Mouse (Mus musculus) adrenal gland, postnatal 4 days (tissue): ENCODE measurements at regions not wholly inside any gene's neighbourhood (a gene's known extent, or its start where the extent isn't known, plus 50 kb on each side); places are given as distances from the start of the nearest gene placed in this dataset.

ENCODE experiments used
- DNase-seq, 2 experiments: peaks; one replicate each; pipeline ENCODE4 v3.0.0; 2021 to 2022; ENCODE audit warnings: low spot score in 2 of 2, mixed read lengths in 2 of 2

DNA sequence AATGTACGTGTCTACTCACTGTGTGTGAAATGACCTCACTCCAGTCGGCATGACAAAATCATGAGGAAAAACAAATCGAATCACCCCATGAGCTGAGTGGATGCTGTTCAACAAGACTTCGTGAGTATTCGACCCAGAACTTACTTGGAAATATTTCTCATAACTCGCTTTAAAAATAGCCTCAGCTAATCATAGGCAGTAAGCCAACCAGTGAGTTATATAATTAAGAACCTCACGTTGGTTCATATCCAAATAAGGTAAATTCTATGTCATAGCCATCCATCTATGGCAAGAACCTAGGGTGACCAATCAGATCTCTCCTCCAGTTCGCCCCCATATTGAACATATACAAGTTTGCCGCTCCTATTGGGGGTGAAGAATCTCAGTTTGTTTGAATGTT is 466.5 kb upstream of the Gm19410 start:
- DNase-seq, result no peak

GRCm38 (mm10) chr8:35300359-35300758 is 465.2 kb upstream of the Gm19410 start:
- DNase-seq, result no peak

DNA sequence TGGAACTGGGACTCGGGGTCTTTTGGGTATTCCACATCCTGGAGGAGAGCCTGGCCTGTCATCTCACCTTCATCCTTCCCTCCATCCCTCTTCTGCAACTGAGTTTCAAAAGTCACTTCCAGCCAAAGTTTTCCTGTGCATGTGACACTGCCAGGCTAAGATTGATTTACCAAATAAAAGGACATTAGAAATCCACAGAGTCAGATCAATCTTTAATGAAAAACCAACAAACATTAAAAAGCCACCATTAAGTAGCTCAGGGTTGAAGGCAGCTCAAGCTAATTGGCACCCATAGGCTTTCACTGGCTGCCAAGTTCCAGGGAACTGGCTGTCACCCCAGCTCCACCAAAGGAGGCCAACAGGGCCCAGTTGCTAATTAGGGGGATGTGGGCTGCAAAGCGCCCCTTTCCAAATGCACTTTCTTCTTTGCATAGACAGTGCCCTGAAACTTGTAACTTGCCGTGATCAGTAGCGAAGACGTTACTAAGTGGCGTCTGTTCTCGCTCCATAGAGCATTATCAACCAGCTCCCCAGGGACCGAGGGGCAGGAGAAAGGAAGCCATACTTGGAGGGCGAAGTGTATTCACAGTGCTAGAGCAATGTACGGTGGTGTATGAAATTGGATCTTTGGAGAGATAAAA is 464.6 kb upstream of the Gm19410 start:
- no peak for DNase-seq

GRCm38 (mm10) chr8:35302856-35303255 is 462.7 kb upstream of the Gm19410 start:
- no peak for DNase-seq

DNA sequence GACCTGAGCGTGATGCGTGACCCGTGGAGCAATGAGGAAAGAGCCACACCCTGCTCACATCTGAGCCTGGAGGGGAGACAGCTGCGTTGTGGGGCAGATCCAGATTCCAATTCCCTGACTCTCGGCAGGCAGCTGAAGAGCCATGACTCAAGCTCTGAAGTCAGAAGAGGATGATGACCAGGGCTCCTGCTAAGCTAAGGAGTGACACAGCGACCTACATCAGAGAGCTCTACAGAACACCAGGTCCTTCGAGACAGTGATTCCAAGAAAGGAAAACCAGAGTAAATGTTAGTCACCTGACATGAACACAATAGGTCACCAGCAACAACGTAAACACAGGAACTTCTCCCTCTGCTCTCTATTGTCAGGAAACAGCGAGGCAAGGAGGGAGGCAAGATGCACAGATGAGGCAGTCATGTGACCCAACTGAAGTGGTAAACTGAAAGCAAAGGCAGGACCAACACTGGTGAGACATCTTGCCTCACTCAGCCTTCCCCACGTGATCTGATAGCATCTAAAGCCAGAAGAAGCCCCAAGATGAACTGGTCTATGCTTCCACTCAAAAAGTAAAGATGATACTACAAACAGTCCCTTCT is 444.2 kb upstream of the Gm19410 start:
- no peak for DNase-seq

- DNase-seq, result no peak
Observed at GRCm38 (mm10) chr8:35323180-35323975, 442.2 kb upstream of the Gm19410 start.
